Mouse (Mus musculus): ENCODE measurements at regions not wholly inside any gene's neighbourhood (a gene's known extent, or its start where the extent isn't known, plus 50 kb on each side); places are given as distances from the start of the nearest gene placed in this dataset.
A peak's percentile ranks its signal among the peaks of the same experiment; 100 is the strongest.

DNA sequence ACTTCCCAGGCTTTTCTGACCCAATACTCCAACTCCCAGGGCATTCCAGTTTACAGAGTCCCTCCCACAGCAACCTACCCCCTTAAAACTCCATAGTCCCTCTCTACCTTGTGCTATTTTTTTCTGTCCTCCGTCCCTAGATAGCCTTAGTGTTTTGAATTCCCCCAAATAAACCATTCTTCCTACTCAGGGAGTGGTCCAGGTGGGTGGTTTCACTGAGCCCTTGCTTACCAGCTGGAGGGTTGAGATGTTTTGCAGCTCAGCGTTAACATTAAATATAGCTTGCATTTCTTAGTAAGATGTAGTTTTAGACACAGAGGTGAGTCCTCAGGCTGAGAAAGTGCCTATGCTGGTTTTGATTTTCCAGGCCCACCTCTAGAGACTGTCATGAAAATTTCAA lies 313.0 kb downstream of the Bmper start:
- no peaks in the 10 kb centered on the region for H3K9me3 ChIP-seq
- WGBS, result 87% methylated on average over 2 of the region's 2 CpGs
- no peak for DNase-seq (ENCODE audit: low spot score)

DNA sequence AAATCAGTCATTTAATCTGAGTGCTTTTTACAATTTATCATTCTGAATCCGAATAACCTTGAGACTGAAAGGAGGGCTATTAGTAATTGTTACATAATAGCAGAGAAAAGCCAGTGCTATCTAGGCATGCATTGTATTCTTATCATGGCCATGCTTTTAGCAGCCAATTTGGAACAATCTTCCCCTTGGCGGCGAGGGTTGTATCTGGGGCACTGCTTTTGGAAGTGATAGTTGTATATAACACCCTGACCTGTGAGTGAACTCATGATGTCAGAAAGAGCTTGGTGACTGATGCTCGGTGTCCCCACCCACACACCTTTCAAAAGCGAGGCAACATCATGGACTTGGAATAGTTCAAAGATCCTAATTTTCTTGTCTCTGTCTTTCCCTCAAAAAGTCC lies 315.2 kb downstream of the Bmper start:
- no peaks in the 10 kb centered on the region for H3K9me3 ChIP-seq
- H3K27ac ChIP-seq, result no peak overlapping the region
- no peaks in the 10 kb centered on the region for H3K27me3 ChIP-seq (ENCODE audit: insufficient read depth, poor library complexity, severe bottlenecking)
- H3K4me1 ChIP-seq, result peaks cover 10% of the 10 kb centered on the region; the same call in 1 of the 2 replicates
- no peak overlapping the region for H3K4me3 ChIP-seq
- 36% methylated on average over 5 of the region's 5 CpGs for WGBS
- H3K36me3 ChIP-seq, result no peaks in the 10 kb centered on the region
- DNase-seq (ENCODE audit: low spot score), result no peak

More for the DNA sequence above, 313.0 kb downstream of the Bmper start:
- H3K27me3 ChIP-seq (ENCODE audit: insufficient read depth, poor library complexity, severe bottlenecking), result no peaks in the 10 kb centered on the region
- no peak overlapping the region for H3K4me3 ChIP-seq
- no peak overlapping the region for H3K27ac ChIP-seq
- H3K4me1 ChIP-seq, result peaks cover 10% of the 10 kb centered on the region; the same call in 1 of the 2 replicates
- no peaks in the 10 kb centered on the region for H3K36me3 ChIP-seq

DNA sequence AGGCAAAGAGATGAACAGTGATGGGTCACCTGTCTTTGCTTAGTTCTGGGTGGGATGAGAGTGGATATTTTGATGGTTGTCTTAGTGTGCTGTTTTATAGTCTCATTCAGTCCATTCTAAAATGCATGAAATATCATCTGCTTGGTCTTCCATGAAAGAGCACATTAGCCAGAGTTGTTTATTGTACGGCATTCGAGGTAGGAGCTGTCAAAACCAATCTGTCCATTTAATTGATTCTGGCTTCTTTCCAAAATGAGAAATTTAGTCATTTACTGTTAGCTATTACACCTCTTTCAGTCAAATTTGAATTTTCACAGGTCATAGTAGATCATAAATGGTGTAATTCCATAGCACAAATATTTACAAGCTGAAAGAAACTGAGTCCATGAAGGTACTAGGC lies 328.8 kb downstream of the Bmper start:
- WGBS, result 84% methylated on average over 2 of the region's 2 CpGs
- Histone ChIP-seq H3K27ac (no peak overlapping the region), H3K9me3 (no peaks in the 10 kb centered on the region)

DNA sequence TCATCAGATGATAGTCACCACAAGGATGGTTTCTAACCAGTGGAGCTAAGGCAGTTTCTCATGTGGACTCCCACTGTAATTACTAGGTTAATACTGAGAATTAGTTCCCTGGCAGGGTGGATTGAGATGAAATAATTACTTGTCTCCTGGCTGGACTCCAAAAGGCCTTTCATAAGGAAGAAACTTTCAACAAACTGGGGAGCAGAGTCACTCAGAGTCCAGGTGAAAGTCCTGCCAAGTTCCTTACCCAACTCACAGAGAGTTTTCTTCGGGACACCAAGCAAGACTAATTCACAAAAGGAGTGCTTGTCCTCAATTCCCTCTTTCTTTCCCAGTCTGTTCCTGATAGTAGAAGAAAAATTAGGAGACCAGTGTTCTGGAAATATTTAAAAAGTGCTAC lies 330.9 kb downstream of the Bmper start:
- Histone ChIP-seq H3K27me3 (ENCODE audit: insufficient read depth, poor library complexity, severe bottlenecking) (no peaks in the 10 kb centered on the region), H3K9me3 (no peaks in the 10 kb centered on the region), H3K4me1 (no peaks in the 10 kb centered on the region), H3K27ac (no peak overlapping the region), H3K4me3 (no peak overlapping the region), H3K36me3 (no peaks in the 10 kb centered on the region)
- no peak for DNase-seq (ENCODE audit: low spot score)
- 79% methylated on average over 1 of the region's 1 CpGs for WGBS

More for the DNA sequence above, 328.8 kb downstream of the Bmper start:
- Histone ChIP-seq H3K36me3 (no peaks in the 10 kb centered on the region), H3K27me3 (ENCODE audit: insufficient read depth, poor library complexity, severe bottlenecking) (no peaks in the 10 kb centered on the region), H3K4me1 (no peaks in the 10 kb centered on the region), H3K4me3 (no peak overlapping the region)
- no peak for DNase-seq (ENCODE audit: low spot score)

DNA sequence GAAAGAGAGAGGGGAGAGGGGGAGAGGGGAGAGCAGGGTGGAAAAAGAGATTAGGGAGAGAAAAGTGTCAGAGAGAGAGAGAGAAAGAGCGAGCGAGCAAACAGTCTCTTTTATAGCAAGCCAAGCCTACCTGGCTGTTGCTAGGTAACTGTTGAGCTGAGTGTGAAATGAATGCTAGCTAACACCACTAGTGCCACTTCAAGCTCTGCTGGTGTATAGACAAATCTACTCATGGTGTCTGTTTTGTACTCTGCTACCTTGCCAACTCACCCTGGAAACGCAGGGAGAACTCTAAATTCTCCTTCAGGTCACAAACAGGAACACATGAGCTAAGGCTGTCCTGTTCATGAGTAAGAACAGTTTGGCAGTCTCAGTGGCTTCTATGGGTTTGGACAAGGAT lies 334.7 kb downstream of the Bmper start:
- Histone ChIP-seq H3K4me1 (no peaks in the 10 kb centered on the region), H3K36me3 (no peaks in the 10 kb centered on the region), H3K4me3 (no peak overlapping the region), H3K9me3 (no peaks in the 10 kb centered on the region), H3K27ac (no peak overlapping the region), H3K27me3 (ENCODE audit: insufficient read depth, poor library complexity, severe bottlenecking) (no peaks in the 10 kb centered on the region)
- WGBS, result 81% methylated on average over 3 of the region's 3 CpGs
- no peak for DNase-seq (ENCODE audit: low spot score)

DNA sequence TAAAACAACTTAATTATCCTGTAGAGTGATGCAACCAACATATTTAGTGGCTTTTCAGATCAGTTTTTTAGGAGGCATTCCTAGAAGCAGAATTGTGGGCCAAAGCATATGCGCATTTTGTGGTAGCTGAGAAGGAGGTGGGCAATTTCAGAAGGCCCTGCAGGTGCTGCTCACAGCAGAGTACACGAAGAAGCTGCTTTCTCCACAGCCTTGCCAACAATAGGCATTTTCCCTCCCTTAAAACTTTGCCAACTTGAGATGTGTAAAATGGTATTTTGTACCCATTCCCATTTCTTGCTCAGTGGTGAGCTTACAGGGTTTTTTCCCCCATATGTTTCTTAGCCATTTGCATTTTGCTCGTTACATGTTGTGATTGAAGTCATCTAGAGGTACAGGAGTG lies 339.0 kb downstream of the Bmper start:
- Histone ChIP-seq H3K4me3 (no peak overlapping the region), H3K4me1 (no peaks in the 10 kb centered on the region), H3K27ac (no peak overlapping the region), H3K9me3 (no peaks in the 10 kb centered on the region), H3K27me3 (ENCODE audit: insufficient read depth, poor library complexity, severe bottlenecking) (no peaks in the 10 kb centered on the region), H3K36me3 (no peaks in the 10 kb centered on the region)
- WGBS, result 68% methylated on average over 3 of the region's 3 CpGs
- DNase-seq (ENCODE audit: low spot score), result no peak

DNA sequence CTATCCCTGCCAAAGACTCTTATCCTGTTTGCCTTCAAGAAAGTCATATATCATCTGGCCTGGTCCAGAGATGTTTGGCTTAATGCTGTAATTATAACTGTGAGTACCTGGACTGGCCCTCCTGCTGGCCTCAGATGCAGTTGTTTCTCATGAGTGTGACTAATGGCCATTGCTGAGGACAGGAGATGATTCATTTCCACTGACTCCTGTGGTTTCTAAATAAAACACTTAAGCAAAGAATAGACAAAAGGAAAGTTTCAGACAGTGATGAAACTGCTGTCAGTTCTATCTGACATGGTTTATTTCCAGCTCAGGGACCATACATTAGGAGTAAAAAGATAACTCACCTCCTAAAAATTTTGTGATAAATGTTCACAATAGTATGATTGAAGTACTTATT lies 344.2 kb downstream of the Bmper start:
- H3K4me1 ChIP-seq, result no peaks in the 10 kb centered on the region
- no peaks in the 10 kb centered on the region for H3K27me3 ChIP-seq (ENCODE audit: insufficient read depth, poor library complexity, severe bottlenecking)
- H3K36me3 ChIP-seq, result no peaks in the 10 kb centered on the region
- H3K9me3 ChIP-seq, result no peaks in the 10 kb centered on the region
- H3K4me3 ChIP-seq, result no peak overlapping the region
- DNase-seq (ENCODE audit: low spot score), result no peak
- no peak overlapping the region for H3K27ac ChIP-seq

DNA sequence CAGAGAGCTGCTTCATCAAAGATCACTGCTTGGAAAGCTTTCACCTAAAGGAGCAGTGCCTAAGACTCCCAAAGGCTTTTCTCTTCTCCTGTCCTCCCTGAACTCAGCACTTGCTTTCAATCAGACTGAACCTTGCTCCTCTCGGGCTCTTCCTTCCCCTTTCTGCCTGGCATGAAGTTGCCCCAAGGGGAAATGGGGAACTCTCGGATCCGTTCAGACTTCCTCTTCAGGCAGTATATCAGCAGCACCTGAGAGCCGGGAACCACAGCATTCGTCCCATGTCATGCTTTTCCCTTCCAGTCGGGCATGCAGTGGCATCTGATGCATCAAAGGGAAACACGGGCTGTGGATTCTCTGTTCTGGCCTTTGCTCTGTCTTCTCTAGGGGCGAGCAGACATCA lies 347.3 kb downstream of the Bmper start:
- no peak for DNase-seq (ENCODE audit: low spot score)
- Histone ChIP-seq H3K9me3 (no peaks in the 10 kb centered on the region), H3K4me1 (no peaks in the 10 kb centered on the region), H3K27me3 (ENCODE audit: insufficient read depth, poor library complexity, severe bottlenecking) (no peaks in the 10 kb centered on the region), H3K36me3 (no peaks in the 10 kb centered on the region), H3K4me3 (no peak overlapping the region), H3K27ac (no peak overlapping the region)
- WGBS, result 62% methylated on average over 8 of the region's 8 CpGs

DNA sequence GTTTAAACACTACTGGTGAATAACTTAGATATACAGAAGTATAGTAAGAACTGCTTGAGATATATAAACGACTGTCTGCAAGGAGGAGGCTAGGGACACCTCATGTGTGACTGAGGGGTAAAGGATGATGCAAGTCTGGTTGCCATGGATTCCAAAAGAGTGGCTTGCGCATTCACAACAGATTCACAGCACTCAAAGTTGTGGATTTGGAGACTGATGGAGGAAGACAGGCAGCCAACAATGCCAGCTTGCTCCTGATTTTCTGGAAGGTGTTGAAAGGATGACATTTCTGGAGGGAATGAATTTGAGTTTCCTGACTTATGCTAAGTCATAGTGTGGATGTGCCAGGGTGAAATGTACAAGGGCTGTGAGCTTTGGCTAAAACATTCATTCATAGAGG lies 353.4 kb downstream of the Bmper start:
- no peak overlapping the region for H3K27ac ChIP-seq
- no peaks in the 10 kb centered on the region for H3K36me3 ChIP-seq
- no peaks in the 10 kb centered on the region for H3K4me1 ChIP-seq
- 79% methylated on average over 2 of the region's 2 CpGs for WGBS
- H3K27me3 ChIP-seq (ENCODE audit: insufficient read depth, poor library complexity, severe bottlenecking), result no peaks in the 10 kb centered on the region
- no peak overlapping the region for H3K4me3 ChIP-seq
- DNase-seq (ENCODE audit: low spot score), result no peak
- no peaks in the 10 kb centered on the region for H3K9me3 ChIP-seq

DNA sequence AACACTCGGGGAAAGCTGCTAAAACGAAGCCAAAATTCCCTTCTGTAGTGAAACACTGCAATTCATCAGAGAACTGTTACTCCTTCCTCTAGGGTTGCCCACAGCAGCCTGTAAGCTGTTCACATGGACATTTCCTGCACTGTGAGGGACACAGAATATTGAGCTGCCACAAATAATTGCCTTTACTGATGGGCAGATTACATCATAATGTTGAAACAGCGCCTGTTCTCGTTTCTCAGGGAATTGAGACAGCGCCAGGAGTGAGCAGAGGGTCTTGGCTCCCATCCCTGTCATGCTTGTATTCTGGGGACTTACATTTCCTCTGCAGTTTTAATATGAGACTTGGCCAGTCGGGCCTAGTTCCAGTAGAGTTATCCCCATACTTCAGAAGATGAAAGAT lies 357.3 kb downstream of the Bmper start:
- Histone ChIP-seq H3K27me3 (ENCODE audit: insufficient read depth, poor library complexity, severe bottlenecking) (no peaks in the 10 kb centered on the region), H3K4me3 (no peak overlapping the region), H3K27ac (no peak overlapping the region), H3K9me3 (no peaks in the 10 kb centered on the region), H3K36me3 (no peaks in the 10 kb centered on the region), H3K4me1 (no peaks in the 10 kb centered on the region)
- DNase-seq (ENCODE audit: low spot score), result no peak
- 67% methylated on average over 6 of the region's 6 CpGs for WGBS

DNA sequence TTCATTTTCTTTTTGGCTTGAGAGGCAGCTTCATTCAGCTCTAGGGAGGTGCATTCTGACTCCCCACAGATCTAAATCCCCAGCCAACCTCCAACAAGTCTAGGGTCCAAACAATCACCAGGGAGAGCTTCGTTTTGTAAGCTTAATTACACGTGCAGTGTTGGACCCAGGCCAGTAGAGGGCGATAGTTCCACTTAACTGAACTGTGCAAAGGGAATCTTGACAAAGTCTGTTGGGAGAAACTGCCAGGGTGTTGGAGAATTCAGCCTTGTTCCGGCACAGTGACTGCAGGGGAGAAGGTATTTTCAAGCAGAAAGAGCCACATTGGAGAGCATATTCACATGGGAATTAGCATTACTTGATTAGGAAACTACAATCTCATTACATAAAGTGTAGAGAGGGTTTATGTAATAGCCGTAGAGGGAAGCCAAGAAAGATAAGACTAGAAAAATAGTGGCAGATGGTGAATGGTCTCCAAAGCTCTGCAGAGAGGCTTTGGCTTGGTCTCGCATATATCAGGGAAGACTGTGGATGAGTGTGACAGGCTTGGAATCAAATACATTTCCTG lies 358.2 kb downstream of the Bmper start:
- H3K4me1 ChIP-seq, result no peaks in the 10 kb centered on the region
- no peaks in the 10 kb centered on the region for H3K36me3 ChIP-seq
- peak; percentile 76 for DNase-seq (ENCODE audit: low spot score)
- H3K27ac ChIP-seq, result no peak overlapping the region
- no peaks in the 10 kb centered on the region for H3K9me3 ChIP-seq
- WGBS, result 18% methylated on average over 6 of the region's 6 CpGs
- H3K27me3 ChIP-seq (ENCODE audit: insufficient read depth, poor library complexity, severe bottlenecking), result no peaks in the 10 kb centered on the region
- H3K4me3 ChIP-seq, result no peak overlapping the region

DNA sequence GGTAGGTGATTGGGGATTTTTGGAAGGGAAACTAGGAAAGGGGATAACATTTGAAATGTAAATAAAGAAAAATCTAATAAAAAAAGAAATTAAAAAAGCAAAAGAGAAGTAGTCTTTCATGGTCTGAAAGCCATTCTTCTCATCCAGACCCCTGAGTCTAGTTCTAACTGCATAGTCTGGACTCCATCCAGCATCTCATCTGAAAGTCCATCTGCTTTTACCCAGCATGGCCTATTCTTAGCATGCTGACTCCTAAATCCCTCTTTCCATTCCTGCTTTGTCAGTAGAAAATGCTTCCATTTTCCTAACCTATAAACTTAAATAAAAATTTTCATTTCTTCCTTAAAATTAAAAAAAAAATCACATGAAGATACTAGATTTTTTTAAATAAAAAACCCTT lies 361.7 kb downstream of the Bmper start:
- no peak for DNase-seq (ENCODE audit: low spot score)
- Histone ChIP-seq H3K36me3 (no peaks in the 10 kb centered on the region), H3K9me3 (no peaks in the 10 kb centered on the region), H3K27me3 (ENCODE audit: insufficient read depth, poor library complexity, severe bottlenecking) (no peaks in the 10 kb centered on the region), H3K27ac (no peak overlapping the region), H3K4me3 (no peak overlapping the region), H3K4me1 (no peaks in the 10 kb centered on the region)

DNA sequence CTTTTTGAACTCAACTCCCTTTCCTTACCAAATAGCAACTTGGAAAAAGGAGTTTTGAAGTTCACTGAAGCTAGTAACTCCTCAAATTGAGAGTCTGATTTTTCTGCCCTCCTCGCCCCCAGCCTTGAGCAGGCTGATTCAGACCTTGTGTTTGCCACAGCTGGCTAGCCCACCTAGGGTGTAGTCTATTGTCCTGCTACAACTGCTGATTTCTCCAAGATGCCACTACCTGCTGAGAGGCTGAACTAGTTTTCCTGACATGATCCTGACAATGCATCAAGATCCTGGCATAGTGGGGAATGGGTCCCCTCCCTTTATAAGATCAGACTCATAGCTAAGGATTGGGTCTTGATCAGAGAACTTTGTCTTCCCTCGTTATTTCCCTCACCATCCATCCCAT lies 366.1 kb downstream of the Bmper start:
- DNase-seq (ENCODE audit: low spot score), result no peak
- no peak overlapping the region for H3K27ac ChIP-seq
- 39% methylated on average over 2 of the region's 2 CpGs for WGBS
- no peak overlapping the region for H3K4me3 ChIP-seq
- no peaks in the 10 kb centered on the region for H3K36me3 ChIP-seq
- H3K27me3 ChIP-seq (ENCODE audit: insufficient read depth, poor library complexity, severe bottlenecking), result no peaks in the 10 kb centered on the region
- H3K4me1 ChIP-seq, result no peaks in the 10 kb centered on the region
- no peaks in the 10 kb centered on the region for H3K9me3 ChIP-seq

DNA sequence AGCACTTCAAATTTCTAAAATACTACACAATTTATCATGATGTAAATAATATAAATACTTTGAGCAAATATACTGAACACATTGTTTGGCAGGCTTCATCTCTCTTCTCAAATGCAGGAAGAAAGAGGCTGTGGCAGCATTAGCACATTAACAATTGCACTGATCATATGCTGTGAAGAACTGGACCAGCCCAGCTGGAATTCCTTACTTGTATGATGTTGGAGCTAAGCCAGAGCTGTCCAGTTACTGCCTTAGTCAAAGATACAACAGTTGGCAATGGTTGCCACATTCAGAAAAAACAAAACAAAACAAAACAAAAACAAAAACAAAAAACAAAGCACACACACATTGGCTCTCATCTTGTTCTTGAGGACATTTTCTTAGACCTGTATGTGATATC lies 369.0 kb downstream of the Bmper start:
- DNase-seq (ENCODE audit: low spot score), result no peak
- Histone ChIP-seq H3K4me1 (no peaks in the 10 kb centered on the region), H3K36me3 (no peaks in the 10 kb centered on the region), H3K9me3 (no peaks in the 10 kb centered on the region), H3K4me3 (no peak overlapping the region), H3K27me3 (ENCODE audit: insufficient read depth, poor library complexity, severe bottlenecking) (no peaks in the 10 kb centered on the region), H3K27ac (no peak overlapping the region)
